Mouse (Mus musculus) embryonic fibroblast, embryonic 13.5 days (primary cell): ENCODE measurements at regions not wholly inside any gene's neighbourhood (a gene's known extent, or its start where the extent isn't known, plus 50 kb on each side); places are given as distances from the start of the nearest gene placed in this dataset.

Source experiments
- CTCF ChIP-seq: IDR thresholded peaks from 2 replicates; pipeline ENCODE4 v1.5.1; 2011; ENCODE audit warnings: mild to moderate bottlenecking, control low read depth, low read length, moderate library complexity, borderline replicate concordance; ENCODE audit not compliant: insufficient read depth
- POLR2A ChIP-seq: IDR thresholded peaks from 2 replicates; pipeline ENCODE4 v1.6.1; 2011; ENCODE audit warnings: low read depth, mild to moderate bottlenecking, control low read depth, low read length, moderate library complexity

DNA sequence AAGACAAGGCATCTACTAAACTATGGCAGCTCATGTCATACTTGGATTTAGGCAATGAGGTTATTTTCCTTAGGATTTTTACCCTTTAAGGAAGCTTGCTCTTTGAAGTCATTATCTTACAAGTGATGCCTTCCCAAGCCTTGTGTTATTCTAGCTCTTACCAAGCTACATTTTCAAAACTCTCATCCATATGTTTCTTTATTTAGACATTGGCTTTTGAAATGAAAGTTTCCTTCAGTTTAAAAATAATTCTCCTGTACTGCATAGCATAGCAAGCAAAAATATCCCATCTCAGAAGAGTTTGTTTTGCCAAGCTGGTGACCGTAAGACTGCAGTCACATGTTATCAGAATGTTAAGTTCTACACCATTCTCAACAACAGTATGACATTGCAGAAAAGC lies 372.8 kb upstream of the Sptlc3 start:
- no peak for TF ChIP-seq CTCF
- TF ChIP-seq POLR2A: no peak
